Mouse (Mus musculus): ENCODE measurements around the gene Fgfr2. TPM values are rescaled to one million over a fixed set of nuclear protein-coding genes. Genes with fewer than 3 reads are reported as not detected.

Fgfr2 gene
- polyA plus RNA-seq, 1 experiment from 2014 or later = 93.6 TPM

DNA sequence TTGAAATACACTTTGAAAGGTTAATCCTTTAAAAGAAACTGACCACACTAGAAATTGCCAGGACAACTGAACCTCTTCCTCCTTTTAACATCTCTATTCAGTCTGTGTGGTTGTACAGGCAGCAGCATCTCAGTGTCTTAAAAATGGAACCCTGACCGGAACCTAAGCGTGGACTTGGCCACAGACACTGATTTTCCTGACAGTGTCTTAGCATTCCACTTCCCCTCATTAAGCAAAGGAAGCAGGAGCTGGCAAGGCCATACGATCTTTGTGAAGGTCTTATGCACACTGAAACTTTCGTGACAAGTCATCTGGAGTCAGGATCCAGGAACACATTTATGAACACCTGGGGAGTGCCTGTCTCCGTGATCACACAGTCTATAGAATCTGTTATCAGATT lies 339.0 kb downstream of the Fgfr2 start:
- Histone ChIP-seq H3K9me3 (ENCODE audit: control insufficient read depth, low read length) (no peaks in the 10 kb centered on the region), H3K4me2 (ENCODE audit: low read depth, low read length, severe bottlenecking) (no peak overlapping the region), H3K27ac (ENCODE audit: low read depth, low read length) (no peak overlapping the region), H3K4me3 (ENCODE audit: low read depth, low read length) (no peak overlapping the region), H3K9ac (ENCODE audit: low read length) (no peak overlapping the region), H3K27me3 (ENCODE audit: control insufficient read depth, insufficient read depth, low read length) (no peaks in the 10 kb centered on the region), H3K36me3 (ENCODE audit: control insufficient read depth, insufficient read depth, low read length) (no peaks in the 10 kb centered on the region), H3K4me1 (replicated peaks; ENCODE audit: control insufficient read depth, insufficient read depth, low read length) (peaks cover 20% of the 10 kb centered on the region)
- no peak for DNase-seq (ENCODE audit: low spot score)
- WGBS = 89% methylated on average over 5 of the region's 5 CpGs
- ATAC-seq (replicated peaks; ENCODE audit: low FRiP score) = no peak

DNA sequence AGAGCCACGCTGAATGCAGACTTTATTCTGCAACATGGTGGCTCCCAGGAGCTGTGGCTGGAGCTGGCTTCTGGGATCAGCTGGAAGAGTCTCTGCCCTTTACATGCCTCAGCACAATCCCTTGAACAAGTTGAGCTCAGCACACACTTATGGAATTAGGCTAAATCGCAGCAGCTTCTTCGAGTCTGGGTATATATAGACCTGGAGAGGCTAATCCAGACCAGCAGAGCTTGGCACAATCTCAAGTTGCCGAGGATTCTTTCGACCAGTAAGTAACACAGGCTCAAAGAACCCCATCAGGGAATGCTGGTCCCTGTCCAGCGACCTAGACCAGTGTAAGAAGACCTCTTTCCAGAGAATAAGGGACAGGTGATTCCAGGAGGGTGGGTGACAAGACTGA lies 341.3 kb downstream of the Fgfr2 start:
- H3K9me3 ChIP-seq (ENCODE audit: control insufficient read depth, low read length) = no peaks in the 10 kb centered on the region
- H3K9ac ChIP-seq (ENCODE audit: low read length) = no peak overlapping the region; the same call in 1 of the 2 replicates
- no peaks in the 10 kb centered on the region; the same call in 1 of the 2 replicates for H3K36me3 ChIP-seq (ENCODE audit: control insufficient read depth, insufficient read depth, low read length)
- DNase-seq (ENCODE audit: low spot score) (no peak), ATAC-seq (replicated peaks; ENCODE audit: low FRiP score) (no peak)
- H3K4me3 ChIP-seq (ENCODE audit: low read depth, low read length) = no peak overlapping the region
- no peaks in the 10 kb centered on the region for H3K27me3 ChIP-seq (ENCODE audit: control insufficient read depth, insufficient read depth, low read length)
- H3K4me2 ChIP-seq (ENCODE audit: low read depth, low read length, severe bottlenecking) = no peak overlapping the region
- 60% methylated on average over 6 of the region's 6 CpGs for WGBS
- peaks cover 20% of the 10 kb centered on the region for H3K4me1 ChIP-seq (replicated peaks; ENCODE audit: control insufficient read depth, insufficient read depth, low read length)
- peak overlapping the region; percentile 50; the same call in 1 of the 2 replicates for H3K27ac ChIP-seq (ENCODE audit: low read depth, low read length)

DNA sequence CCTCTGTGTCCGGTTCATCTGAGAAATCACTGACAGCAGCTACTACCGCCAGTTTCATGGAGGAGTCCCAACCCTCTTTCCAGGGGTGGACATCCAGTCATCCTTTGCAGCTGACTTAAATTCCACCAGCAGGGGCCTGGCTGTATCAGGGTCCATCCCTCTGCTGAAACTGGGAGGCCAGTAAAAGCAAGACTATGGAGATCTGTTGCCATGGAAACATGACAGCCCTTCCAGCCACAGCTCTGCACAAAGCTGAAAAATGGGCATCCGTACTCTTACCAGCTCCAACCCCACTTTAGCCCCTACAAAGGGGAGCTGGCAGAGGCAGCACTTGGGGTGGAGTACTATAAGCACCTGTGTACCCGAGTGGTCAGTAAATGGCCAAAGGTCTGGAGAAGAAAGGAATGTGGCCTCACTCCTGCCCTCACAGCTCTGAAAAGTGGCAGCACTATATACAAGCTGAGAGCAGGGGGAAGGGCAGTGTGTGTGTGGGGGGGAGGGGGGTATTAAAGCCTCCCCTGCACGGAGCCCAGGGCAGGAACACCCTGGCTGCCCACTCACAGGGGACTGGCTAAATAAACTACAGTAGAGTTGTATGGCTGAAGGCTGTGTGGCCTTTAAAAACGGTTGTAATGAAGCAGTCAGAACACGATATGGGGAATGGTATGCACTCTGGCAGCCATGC lies 341.9 kb downstream of the Fgfr2 start:
- DNase-seq (ENCODE audit: low spot score) (peak; percentile 61), ATAC-seq (replicated peaks; ENCODE audit: low FRiP score) (peak; percentile 82)
- Histone ChIP-seq H3K4me3 (ENCODE audit: low read depth, low read length) (no peak overlapping the region), H3K4me1 (replicated peaks; ENCODE audit: control insufficient read depth, insufficient read depth, low read length) (peaks cover 19% of the 10 kb centered on the region), H3K4me2 (ENCODE audit: low read depth, low read length, severe bottlenecking) (0 out of 2 replicates have a peak overlapping the region, but pooled peaks have one; percentile 21), H3K27me3 (ENCODE audit: control insufficient read depth, insufficient read depth, low read length) (no peaks in the 10 kb centered on the region), H3K36me3 (ENCODE audit: control insufficient read depth, insufficient read depth, low read length) (no peaks in the 10 kb centered on the region; the same call in 1 of the 2 replicates), H3K9ac (ENCODE audit: low read length) (peak overlapping the region; percentile 29; the same call in 1 of the 2 replicates), H3K9me3 (ENCODE audit: control insufficient read depth, low read length) (no peaks in the 10 kb centered on the region), H3K27ac (ENCODE audit: low read depth, low read length) (peak overlapping the region; percentile 50; the same call in 1 of the 2 replicates)
- WGBS = 19% methylated on average over 7 of the region's 7 CpGs

DNA sequence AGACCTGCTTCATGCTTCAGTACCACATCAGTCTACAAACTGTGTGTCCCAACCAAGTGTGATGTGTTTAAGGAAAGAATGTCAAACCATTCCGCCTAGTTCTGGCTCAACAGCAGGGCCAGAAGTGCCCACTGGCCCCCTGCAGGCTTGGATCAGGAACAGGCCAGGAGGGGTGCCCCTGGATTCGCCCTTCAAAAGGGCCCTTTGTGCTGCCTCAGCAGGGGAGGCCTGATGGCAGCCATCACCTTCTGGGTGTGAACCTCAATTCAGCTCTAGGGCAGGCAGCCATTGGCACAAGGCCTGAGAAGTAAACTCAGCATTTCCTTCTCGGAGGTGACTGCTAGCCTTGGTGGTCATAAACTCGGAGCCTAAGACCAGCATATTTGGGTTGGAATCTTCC lies 342.5 kb downstream of the Fgfr2 start:
- Histone ChIP-seq H3K4me3 (ENCODE audit: low read depth, low read length) (no peak overlapping the region), H3K4me2 (ENCODE audit: low read depth, low read length, severe bottlenecking) (no peak overlapping the region), H3K36me3 (ENCODE audit: control insufficient read depth, insufficient read depth, low read length) (no peaks in the 10 kb centered on the region; the same call in 1 of the 2 replicates), H3K27ac (ENCODE audit: low read depth, low read length) (peak overlapping the region; percentile 25; the same call in 1 of the 2 replicates), H3K27me3 (ENCODE audit: control insufficient read depth, insufficient read depth, low read length) (no peaks in the 10 kb centered on the region), H3K4me1 (replicated peaks; ENCODE audit: control insufficient read depth, insufficient read depth, low read length) (peaks cover 17% of the 10 kb centered on the region), H3K9me3 (ENCODE audit: control insufficient read depth, low read length) (no peaks in the 10 kb centered on the region), H3K9ac (ENCODE audit: low read length) (no peak overlapping the region)
- peak; percentile 52 for DNase-seq (ENCODE audit: low spot score)
- ATAC-seq (replicated peaks; ENCODE audit: low FRiP score) = 0 out of 2 replicates have a peak, but pooled peaks have one; percentile 22
- 38% methylated on average over 4 of the region's 4 CpGs for WGBS

DNA sequence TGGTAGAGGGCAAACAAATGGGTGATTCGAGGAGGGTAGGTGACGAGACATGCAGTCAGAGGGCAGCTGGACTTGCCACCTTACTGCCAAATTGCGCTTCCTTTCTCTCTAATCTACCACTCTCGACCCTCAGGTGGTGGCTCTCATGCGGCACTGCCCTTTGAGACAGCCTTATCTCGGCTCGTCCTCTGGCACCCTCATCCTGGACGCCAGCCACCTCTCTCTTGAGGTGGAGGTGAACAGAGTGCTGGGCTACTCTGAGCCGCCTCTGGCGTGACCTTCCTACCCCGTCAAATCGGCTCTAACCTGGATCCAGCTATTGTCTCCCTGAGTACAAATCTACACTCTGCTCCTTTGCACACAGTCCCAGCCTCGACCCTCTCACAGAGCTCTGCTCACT lies 344.5 kb downstream of the Fgfr2 start:
- Histone ChIP-seq H3K36me3 (ENCODE audit: control insufficient read depth, insufficient read depth, low read length) (no peaks in the 10 kb centered on the region; the same call in 1 of the 2 replicates), H3K27me3 (ENCODE audit: control insufficient read depth, insufficient read depth, low read length) (no peaks in the 10 kb centered on the region), H3K4me2 (ENCODE audit: low read depth, low read length, severe bottlenecking) (no peak overlapping the region), H3K27ac (ENCODE audit: low read depth, low read length) (no peak overlapping the region), H3K4me1 (replicated peaks; ENCODE audit: control insufficient read depth, insufficient read depth, low read length) (peaks cover 17% of the 10 kb centered on the region), H3K9ac (ENCODE audit: low read length) (no peak overlapping the region), H3K4me3 (ENCODE audit: low read depth, low read length) (no peak overlapping the region), H3K9me3 (ENCODE audit: control insufficient read depth, low read length) (no peaks in the 10 kb centered on the region)
- WGBS = 95% methylated on average over 13 of the region's 13 CpGs
- DNase-seq (ENCODE audit: low spot score) (no peak), ATAC-seq (replicated peaks; ENCODE audit: low FRiP score) (no peak)

DNA sequence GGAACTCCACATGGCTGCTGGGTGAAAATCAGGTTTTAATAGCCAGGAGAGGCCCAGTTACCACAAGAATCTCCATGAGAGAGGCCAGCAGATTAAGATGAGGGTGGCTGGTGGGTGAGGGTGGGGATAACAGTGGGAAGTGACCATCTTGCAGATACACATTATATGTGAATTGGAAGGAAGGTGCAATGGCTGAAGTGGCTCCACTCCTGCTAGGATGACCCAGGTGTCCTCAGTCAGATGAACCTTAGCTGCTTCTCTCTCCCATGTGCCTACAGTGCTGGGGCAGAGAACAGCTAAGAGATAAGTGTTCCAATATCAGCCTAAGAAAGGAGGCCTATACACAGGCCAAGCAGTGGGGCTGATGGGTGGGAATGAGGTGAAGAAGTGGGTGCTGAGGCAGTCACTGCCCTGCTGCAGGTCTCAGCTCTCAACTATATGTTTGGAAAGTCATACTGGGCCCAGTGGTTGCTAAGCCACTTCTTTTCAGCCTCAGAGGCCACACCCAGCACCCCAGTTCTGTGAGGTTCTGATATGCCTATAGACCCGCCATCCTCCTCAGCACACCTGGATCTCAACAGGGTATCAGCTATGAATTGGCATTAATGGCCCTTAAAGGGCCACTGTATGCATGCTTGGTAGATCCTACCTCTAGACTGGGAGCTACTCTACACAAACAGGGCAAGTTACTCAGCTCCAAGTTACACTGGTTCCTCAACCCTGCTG lies 345.3 kb downstream of the Fgfr2 start:
- Histone ChIP-seq H3K9me3 (ENCODE audit: control insufficient read depth, low read length) (no peaks in the 10 kb centered on the region), H3K27me3 (ENCODE audit: control insufficient read depth, insufficient read depth, low read length) (no peaks in the 10 kb centered on the region), H3K4me2 (ENCODE audit: low read depth, low read length, severe bottlenecking) (no peak overlapping the region), H3K4me1 (replicated peaks; ENCODE audit: control insufficient read depth, insufficient read depth, low read length) (peaks cover 17% of the 10 kb centered on the region), H3K27ac (ENCODE audit: low read depth, low read length) (no peak overlapping the region), H3K36me3 (ENCODE audit: control insufficient read depth, insufficient read depth, low read length) (no peaks in the 10 kb centered on the region; the same call in 1 of the 2 replicates), H3K4me3 (ENCODE audit: low read depth, low read length) (no peak overlapping the region), H3K9ac (ENCODE audit: low read length) (no peak overlapping the region)
- ATAC-seq (replicated peaks; ENCODE audit: low FRiP score) = no peak
- DNase-seq (ENCODE audit: low spot score) = no peak
- 86% methylated on average over 1 of the region's 1 CpGs for WGBS

DNA sequence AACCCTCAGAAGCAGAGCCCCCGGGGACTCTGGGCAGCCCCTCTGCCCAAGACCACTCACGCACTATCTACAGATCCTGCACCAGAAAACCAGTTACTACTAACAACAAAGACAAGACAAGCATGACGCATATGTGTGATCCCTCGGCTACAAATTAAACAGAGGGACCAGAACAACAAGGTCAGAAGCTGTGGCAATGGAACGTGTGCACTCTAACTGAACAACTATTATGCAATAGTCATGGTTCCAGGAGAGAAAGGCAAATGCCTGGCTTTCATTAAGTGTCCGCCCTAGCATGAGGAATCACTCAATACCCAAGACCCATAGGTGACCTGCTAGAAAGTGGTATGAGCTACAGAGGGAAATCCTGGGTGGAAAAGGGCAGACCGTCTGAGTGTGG lies 346.0 kb downstream of the Fgfr2 start:
- H3K4me1 ChIP-seq (replicated peaks; ENCODE audit: control insufficient read depth, insufficient read depth, low read length) = peaks cover 18% of the 10 kb centered on the region
- H3K4me2 ChIP-seq (ENCODE audit: low read depth, low read length, severe bottlenecking) = no peak overlapping the region
- H3K27ac ChIP-seq (ENCODE audit: low read depth, low read length) = no peak overlapping the region
- ATAC-seq (replicated peaks; ENCODE audit: low FRiP score) (no peak), DNase-seq (ENCODE audit: low spot score) (no peak)
- no peaks in the 10 kb centered on the region for H3K27me3 ChIP-seq (ENCODE audit: control insufficient read depth, insufficient read depth, low read length)
- no peaks in the 10 kb centered on the region; the same call in 1 of the 2 replicates for H3K36me3 ChIP-seq (ENCODE audit: control insufficient read depth, insufficient read depth, low read length)
- WGBS = 88% methylated on average over 7 of the region's 7 CpGs
- H3K9me3 ChIP-seq (ENCODE audit: control insufficient read depth, low read length) = no peaks in the 10 kb centered on the region
- no peak overlapping the region for H3K4me3 ChIP-seq (ENCODE audit: low read depth, low read length)
- H3K9ac ChIP-seq (ENCODE audit: low read length) = no peak overlapping the region

DNA sequence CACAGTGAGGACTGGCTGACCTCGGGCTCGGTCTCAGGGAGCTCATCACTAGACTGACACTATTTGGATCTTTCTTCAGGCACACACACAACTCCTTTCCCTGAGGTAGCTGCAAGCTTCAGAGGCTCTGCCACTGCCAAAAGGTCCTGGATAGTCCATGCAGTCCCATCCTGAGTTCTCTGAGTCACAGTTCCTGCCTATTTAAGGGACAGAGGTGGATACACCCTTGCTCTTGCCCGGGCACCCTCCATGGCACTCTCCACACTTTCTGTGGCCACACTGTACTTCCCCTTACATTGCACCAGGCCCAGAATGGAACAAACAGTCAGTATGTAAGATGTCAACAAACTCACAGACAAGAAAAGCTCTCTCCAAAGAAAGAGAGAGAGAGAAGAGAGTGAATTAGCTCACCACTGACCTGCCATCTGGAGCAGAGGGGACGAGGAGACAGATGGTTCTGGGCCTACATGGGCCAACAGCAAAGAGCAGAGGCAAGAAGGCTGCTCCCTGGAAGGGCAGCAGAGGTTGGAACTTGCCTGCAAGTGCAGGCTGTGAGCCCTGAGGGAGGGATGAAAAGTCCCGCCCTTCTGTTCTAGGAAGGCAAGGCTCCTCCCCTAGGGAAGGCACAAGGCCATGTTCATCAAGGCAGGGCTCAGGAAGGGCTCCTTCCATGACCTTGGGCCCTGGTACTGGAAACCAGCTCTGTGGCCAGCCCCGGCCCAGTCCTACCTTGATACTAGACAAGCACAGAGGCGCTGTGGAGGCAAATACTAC lies 346.6 kb downstream of the Fgfr2 start:
- Histone ChIP-seq H3K9me3 (ENCODE audit: control insufficient read depth, low read length) (no peaks in the 10 kb centered on the region), H3K27me3 (ENCODE audit: control insufficient read depth, insufficient read depth, low read length) (no peaks in the 10 kb centered on the region), H3K4me1 (replicated peaks; ENCODE audit: control insufficient read depth, insufficient read depth, low read length) (peaks cover 14% of the 10 kb centered on the region), H3K36me3 (ENCODE audit: control insufficient read depth, insufficient read depth, low read length) (no peaks in the 10 kb centered on the region; the same call in 1 of the 2 replicates), H3K4me2 (ENCODE audit: low read depth, low read length, severe bottlenecking) (no peak overlapping the region), H3K27ac (ENCODE audit: low read depth, low read length) (no peak overlapping the region), H3K9ac (ENCODE audit: low read length) (no peak overlapping the region), H3K4me3 (ENCODE audit: low read depth, low read length) (no peak overlapping the region)
- DNase-seq (ENCODE audit: low spot score) (no peak), ATAC-seq (replicated peaks; ENCODE audit: low FRiP score) (no peak)
- WGBS = 91% methylated on average over 7 of the region's 7 CpGs
